Mouse (Mus musculus): ENCODE results near the gene Otogl. TPM values are rescaled to one million over a fixed set of nuclear protein-coding genes. Genes with fewer than 3 reads are reported as not detected.
A peak's percentile ranks its signal among the peaks of the same experiment; 100 is the strongest.

The Otogl gene
- polyA plus RNA-seq, 1 experiment from 2014 or later, result not detected

DNA sequence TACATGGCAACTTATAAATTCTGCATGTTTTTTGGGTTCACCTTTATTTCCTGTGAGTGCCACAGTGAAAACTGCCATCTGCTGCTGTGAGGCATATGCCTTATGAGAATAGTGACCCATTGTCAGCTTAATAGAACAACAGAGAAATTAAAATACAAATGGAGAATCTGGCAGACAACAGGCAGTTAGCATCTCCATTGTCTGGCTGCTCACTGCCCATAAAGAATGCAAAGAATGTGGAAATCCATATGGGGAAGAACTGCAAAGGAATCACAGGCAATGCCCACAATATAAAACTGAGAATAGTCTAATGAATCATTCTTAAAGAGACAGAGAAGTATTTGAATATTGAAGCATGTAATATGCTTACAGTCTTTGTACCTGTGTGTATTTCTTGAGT is 177.6 kb downstream of the Otogl start:
- no peak overlapping the region for H3K4me3 ChIP-seq (ENCODE audit: low read depth, low read length)
- H3K4me1 ChIP-seq (replicated peaks; ENCODE audit: control insufficient read depth, insufficient read depth, low read length), result no peaks in the 10 kb centered on the region
- no peak overlapping the region for H3K9ac ChIP-seq (ENCODE audit: low read length)
- H3K27ac ChIP-seq (ENCODE audit: low read depth, low read length), result no peak overlapping the region
- no peak overlapping the region for H3K4me2 ChIP-seq (ENCODE audit: low read depth, low read length, severe bottlenecking)
- no peaks in the 10 kb centered on the region for H3K36me3 ChIP-seq (ENCODE audit: control insufficient read depth, insufficient read depth, low read length)
- no peak for DNase-seq (ENCODE audit: low spot score)
- H3K9me3 ChIP-seq (ENCODE audit: control insufficient read depth, low read length), result no peaks in the 10 kb centered on the region
- no peak for ATAC-seq (replicated peaks; ENCODE audit: low FRiP score)
- H3K27me3 ChIP-seq (ENCODE audit: control insufficient read depth, insufficient read depth, low read length), result no peaks in the 10 kb centered on the region

GRCm38 (mm10) chr10:107725631-107726030 is 186.3 kb downstream of the Otogl start:
- WGBS, result 78% methylated on average over 7 of the region's 7 CpGs

DNA sequence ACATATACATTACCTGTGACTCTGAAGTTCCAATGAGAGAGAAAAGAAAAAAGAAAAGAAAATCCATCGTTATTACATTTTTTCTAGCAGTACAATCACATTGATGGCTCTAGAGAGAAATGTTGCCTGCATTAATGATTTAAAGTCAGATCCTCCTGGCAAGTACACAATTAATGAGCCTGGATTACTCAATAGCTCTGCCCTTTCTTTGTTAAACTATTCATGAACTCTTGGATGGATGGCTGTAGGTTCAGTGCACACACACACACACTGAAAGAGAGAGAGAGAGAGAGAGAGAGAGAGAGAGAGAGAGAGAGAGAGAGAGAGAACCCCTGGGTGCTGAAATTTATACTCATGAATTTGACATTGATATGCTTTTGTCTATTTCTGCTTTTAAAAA is 192.1 kb downstream of the Otogl start, which contains the start of gene Ptprq:
TSS of gene Ptprq (minus strand) at position 246 of the 400 bp plus-strand sequence.
- no peak for DNase-seq (ENCODE audit: low spot score)
- H3K4me2 ChIP-seq (ENCODE audit: low read depth, low read length, severe bottlenecking), result no peak within 1 kb of the TSS
- no peak within 1 kb of the TSS for H3K27ac ChIP-seq (ENCODE audit: low read depth, low read length)
- 51% methylated on average over 1 of the region's 1 CpGs for WGBS
- no peaks in the 10 kb centered on the region for H3K4me1 ChIP-seq (replicated peaks; ENCODE audit: control insufficient read depth, insufficient read depth, low read length)
- no peak within 1 kb of the TSS for H3K4me3 ChIP-seq (ENCODE audit: low read depth, low read length)
- ATAC-seq (replicated peaks; ENCODE audit: low FRiP score), result peak; percentile 67
- no peak within 1 kb of the TSS for H3K9ac ChIP-seq (ENCODE audit: low read length)
- no peaks in the 10 kb centered on the region for H3K9me3 ChIP-seq (ENCODE audit: control insufficient read depth, low read length)
- no peaks in the 10 kb centered on the region for H3K36me3 ChIP-seq (ENCODE audit: control insufficient read depth, insufficient read depth, low read length)
- H3K27me3 ChIP-seq (ENCODE audit: control insufficient read depth, insufficient read depth, low read length), result no peaks in the 10 kb centered on the region

More at GRCm38 (mm10) chr10:107725631-107726030, 186.3 kb downstream of the Otogl start:
- no peak overlapping the region for H3K27ac ChIP-seq (ENCODE audit: low read depth, low read length)
- no peak overlapping the region for H3K4me2 ChIP-seq (ENCODE audit: low read depth, low read length, severe bottlenecking)
- H3K27me3 ChIP-seq (ENCODE audit: control insufficient read depth, insufficient read depth, low read length), result no peaks in the 10 kb centered on the region
- H3K9ac ChIP-seq (ENCODE audit: low read length), result no peak overlapping the region
- DNase-seq (ENCODE audit: low spot score) (no peak), ATAC-seq (replicated peaks; ENCODE audit: low FRiP score) (no peak)
- H3K4me1 ChIP-seq (replicated peaks; ENCODE audit: control insufficient read depth, insufficient read depth, low read length), result no peaks in the 10 kb centered on the region
- no peaks in the 10 kb centered on the region for H3K36me3 ChIP-seq (ENCODE audit: control insufficient read depth, insufficient read depth, low read length)
- no peak overlapping the region for H3K4me3 ChIP-seq (ENCODE audit: low read depth, low read length)
- H3K9me3 ChIP-seq (ENCODE audit: control insufficient read depth, low read length), result no peaks in the 10 kb centered on the region

Other genes with a start within 250 kb of the Otogl start
- not detected in 2 replicates for gene Ptprq, start 192.1 kb downstream of the Otogl start, polyA plus RNA-seq (2014; fragmentation: Nextera tagmentation; extraction: Ambion mirVana)